Mouse (Mus musculus) T-helper 2 cell (primary cell): ENCODE measurements around the gene Slc24a2.

Source experiments
- in situ Hi-C: fragments of 300-600 bp; cut with MboI, MseI; formaldehyde crosslinking; loops from one replicate; pipeline ENCODE4 v1.15.1; 2025; ENCODE audit warnings: high pct_unique_total_duplicates

The Slc24a2 gene

GRCm38 (mm10) chr4:87229960-87230551, at the start of gene Slc24a2:
Gene Slc24a2, minus strand, starts transcription at chr4:87230477.
- in situ Hi-C loops = no loop called here

- in situ Hi-C loops = no loop called here
Measured at GRCm38 (mm10) chr4:87274825-87275224, 44.5 kb upstream of the Slc24a2 start.

DNA sequence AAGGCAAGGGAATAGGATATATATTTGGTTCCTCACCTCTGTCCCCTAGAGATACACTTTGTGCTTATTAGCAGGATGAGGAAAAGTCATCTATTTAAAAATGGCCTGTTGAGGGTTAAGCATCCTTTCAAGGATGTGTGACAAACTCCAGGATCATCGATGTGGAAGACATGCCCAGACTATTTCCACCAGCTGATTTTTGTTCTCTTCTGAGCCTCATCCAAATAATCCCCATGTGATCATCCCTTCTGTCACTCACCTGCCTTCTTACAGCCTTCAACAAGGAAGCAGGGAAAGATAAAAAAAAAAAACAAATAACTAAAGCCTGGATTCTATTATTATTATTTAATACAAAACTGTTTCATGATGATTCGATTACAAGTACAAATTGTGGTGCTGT, 44.0 kb upstream of the Slc24a2 start:
- in situ Hi-C loops = no loop called here

DNA sequence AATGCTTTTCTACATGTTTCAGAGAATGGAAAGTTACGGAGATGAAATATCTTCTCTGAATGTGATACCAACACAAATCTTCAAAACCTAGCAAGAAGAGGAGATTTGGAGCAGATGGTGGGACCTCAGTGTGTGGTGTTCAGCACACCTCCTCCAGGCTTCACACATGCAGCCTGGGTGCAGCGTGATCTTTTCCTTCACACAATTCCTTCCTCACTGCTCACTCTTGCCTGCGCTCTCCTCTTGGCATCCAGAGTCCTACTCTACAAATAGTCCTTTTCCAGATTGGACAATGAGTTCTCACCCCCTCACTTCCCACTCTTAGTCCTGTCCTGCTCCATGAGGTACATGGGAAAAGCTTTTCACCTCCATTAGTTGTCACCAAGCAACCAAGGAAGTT, 43.2 kb upstream of the Slc24a2 start:
- in situ Hi-C loops = no loop called here

DNA sequence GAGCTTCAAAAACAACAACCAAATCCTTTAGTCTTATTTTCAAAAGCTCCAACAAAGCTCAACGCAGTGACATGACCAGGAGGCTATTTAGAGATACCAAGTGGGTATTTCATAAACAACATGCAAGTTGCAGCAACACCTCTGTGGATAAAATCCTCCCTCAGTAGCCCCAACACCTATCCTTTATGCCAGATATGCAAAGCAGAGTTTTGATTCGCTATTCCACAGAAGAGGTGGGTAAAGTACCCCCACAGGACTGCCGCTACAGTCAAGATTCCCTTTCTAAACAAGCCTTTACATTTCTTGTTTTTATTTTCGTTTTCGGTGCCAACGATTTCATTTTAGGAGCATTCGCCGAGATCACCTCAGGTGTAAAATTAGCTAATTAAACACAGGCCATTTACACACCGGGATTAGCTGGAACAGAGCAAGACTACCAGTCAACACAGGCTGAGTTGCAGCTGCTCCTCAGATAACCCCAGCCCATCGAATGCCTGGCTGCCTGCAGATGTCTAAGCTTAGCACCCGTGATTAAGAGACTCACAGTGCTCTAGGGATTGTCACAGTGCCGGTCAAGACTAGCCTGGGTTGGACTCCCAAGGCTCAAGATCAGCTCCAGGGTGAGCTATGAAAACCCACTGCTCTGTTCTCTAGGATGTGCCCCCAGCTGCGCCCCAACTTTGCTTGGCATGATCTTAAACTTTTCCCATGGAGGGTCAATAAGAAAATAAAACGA, 885 bp downstream of the Slc24a2 start:
- in situ Hi-C loops = no loop called here

- in situ Hi-C loops = no loop called here
Measured at GRCm38 (mm10) chr4:87221586-87221985, 8.7 kb downstream of the Slc24a2 start.

DNA sequence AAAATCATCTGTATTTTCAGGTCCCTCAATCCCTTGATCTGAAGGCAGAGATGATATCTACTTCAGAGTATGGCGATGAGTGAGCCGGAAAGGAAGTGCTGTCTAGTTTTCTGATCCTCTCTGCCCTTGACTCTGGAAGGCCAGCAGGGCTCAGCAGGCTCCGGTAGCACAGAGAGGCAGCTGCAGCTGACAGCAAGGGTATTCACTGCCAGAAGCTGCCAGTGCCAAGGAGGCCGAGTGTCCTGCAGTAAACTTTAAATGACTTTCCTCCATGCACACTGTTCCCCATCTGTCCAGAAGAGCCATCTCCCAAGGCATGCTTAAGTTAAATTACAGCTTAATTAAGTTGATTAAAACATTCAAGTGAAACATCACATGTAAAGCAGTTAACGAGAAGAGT, 12.1 kb downstream of the Slc24a2 start:
- in situ Hi-C loops = no loop called here

DNA sequence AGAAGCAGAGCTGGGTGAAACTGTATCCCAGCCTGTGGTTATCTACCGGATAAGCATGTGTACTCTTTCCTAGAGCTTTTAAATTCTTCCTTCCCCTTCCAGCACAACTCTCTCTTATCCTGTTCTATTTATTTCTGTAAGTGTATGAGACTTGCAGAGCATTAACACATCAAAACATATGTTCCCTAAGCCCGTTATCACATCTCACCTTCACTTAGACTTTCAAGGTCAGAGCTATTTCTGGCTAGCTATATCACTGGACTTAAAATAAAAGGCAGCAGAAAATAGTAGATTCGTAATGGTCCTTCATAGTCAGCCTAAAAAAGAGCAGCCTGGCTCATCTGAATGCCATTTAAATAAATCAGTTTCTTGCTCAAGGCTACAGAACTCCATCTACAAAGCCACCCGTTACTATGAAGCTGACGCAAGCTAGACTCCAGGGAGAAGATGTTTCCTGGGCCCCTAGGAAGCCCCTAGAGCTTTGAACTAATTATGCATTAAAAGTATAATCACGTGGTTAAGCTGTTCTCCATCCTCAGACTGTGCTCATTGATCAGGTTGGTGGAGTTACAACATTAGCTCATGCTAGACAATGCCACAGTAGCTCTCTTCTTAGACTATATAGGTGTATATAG, 18.8 kb downstream of the Slc24a2 start:
- in situ Hi-C loops = no loop called here

DNA sequence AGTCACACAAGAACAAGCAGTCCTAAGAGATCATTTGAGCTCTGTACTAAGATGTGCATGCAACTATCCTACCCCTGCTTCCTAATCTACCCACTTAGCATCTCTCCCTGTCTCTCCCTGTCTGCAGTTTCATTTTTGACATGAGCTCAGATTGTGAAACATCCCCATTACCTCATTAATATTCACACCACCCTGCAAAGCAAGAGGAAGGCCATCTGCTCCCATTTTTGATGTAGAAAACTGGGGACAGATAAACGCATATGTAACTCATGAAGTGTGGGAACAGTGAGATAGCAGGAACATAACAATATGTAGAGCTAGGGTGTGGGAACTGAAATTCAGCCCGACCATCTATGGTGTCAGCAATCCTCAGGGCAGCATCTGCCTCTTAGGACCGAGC, 19.7 kb downstream of the Slc24a2 start:
- in situ Hi-C loops = no loop called here

- in situ Hi-C loops = no loop called here
Measured at GRCm38 (mm10) chr4:87202081-87202480, 28.2 kb downstream of the Slc24a2 start.

DNA sequence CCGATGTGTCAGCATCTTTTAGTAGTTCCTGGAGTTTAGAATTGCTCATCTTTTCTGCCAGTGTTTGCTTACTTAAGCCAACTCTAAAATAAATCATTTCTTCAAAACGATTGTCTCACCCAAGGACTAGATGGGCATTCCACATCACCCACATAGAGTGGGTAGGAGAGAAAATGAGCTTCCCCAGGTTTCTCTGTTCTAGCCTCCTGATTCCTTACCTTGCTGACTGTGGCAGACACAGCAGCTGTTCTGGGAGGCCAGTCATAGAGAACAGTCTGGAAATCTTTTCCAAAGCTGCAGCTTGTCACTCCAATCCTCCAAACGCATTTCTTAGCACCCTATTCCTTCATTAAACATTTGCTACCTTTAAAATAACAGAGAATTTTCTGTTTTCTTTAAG, 29.0 kb downstream of the Slc24a2 start:
- in situ Hi-C loops = no loop called here

GRCm38 (mm10) chr4:87184147-87184930, 45.9 kb downstream of the Slc24a2 start:
- in situ Hi-C loops = no loop called here

DNA sequence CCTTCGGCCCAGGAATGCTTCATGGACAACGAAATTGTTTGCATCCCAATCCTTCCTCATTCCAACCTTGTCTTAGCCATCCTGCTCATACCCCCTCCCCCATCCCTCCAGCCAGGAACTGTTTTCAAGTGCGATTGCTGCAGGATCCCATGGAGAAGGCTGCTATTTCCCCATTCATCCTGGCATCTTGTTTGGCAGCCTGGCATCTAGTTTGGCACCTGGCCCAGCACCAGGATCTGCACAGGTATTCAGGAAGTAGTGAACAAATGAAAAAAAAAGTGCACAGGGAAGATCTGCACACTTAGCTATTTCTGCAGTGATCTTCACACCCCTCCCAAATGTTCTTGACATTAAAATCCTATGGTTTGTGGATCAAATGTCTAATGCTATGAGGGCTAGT, 53.2 kb downstream of the Slc24a2 start:
- in situ Hi-C loops = no loop called here

DNA sequence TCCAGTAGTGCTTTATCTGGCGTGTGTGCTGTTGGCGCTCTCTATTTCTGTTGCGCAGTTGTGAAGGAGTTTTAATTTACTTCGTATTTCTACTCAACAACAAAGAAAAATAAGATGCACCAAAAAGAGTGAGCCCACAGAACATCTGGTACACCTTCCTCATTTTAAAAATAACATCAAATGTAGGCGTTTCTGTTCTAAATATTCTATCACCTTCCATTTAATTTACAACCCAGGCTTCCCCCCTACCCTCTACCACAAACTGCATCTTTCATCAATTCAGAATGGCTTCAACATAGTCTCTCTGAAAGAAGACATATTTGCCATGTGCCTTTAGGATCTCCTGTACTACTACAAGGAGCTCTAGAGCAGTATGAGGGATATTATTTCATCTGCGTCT, 66.3 kb downstream of the Slc24a2 start:
- in situ Hi-C loops = no loop called here

DNA sequence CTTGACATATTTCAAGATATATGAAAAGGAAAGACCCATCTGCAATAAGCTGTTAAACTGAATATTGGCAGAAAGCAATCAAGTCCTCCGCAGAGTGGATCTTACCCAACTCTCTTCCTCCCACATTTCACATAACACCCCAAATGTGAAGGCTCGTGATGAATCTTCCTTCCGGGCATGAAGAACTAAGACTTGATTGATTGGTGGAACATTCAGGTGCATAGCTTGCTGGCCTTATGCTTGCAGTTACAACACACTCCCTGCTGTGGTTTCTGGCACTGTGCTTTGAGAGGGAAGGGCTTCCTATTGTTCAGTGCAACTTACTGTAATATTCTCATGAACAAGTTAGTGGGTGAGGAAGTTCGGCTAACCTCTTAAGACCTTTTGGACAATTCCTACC, 72.2 kb downstream of the Slc24a2 start:
- in situ Hi-C loops = no loop called here

GRCm38 (mm10) chr4:87151990-87152389, 78.3 kb downstream of the Slc24a2 start:
- in situ Hi-C loops = no loop called here

- in situ Hi-C loops = no loop called here
Measured at GRCm38 (mm10) chr4:87149584-87149983, 80.7 kb downstream of the Slc24a2 start.

GRCm38 (mm10) chr4:87141590-87142365, 88.5 kb downstream of the Slc24a2 start:
- in situ Hi-C loops = no loop called here

DNA sequence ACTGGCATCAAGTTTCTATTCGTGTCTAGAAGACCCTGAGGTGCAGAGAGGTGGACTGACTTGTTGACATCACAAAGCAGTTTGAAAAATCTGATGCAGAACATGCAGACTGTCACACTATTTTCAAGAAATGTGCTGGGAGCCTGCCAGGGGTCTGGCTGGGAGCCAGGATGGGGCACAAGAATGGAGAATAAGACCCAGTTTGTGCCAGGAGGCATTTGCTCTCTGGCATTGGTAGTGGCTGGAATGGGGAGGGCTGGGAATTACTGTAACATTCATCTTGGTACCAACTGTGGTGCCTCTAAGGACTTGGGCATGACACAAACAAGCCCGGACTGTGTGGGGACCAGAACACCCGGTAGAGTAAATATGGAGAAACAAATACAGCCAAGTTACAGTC, 89.4 kb downstream of the Slc24a2 start:
- in situ Hi-C loops = no loop called here

DNA sequence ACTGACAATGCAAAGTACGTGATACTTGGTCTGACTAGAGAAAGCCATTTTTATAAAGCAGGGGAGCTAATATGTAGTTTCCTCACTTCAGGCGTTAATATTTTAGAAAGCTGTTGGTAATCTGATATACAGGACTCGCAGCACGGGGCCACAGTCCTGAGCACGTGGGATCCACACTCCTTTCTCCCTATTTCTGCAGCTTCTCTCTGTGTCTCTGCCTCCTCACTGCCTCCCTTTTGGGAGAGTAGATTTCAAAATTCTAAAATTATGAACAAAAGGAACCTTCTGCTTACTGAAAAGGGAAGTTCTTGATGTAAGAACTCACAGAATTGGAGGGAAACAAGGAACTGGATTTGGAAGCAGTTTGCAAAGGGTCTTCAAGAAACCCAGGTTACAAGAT, 97.8 kb downstream of the Slc24a2 start:
- in situ Hi-C loops = no loop called here

GRCm38 (mm10) chr4:87126756-87127155, 103.5 kb downstream of the Slc24a2 start:
- in situ Hi-C loops = no loop called here

- in situ Hi-C loops = no loop called here
Measured at GRCm38 (mm10) chr4:87119758-87120157, 110.5 kb downstream of the Slc24a2 start.
